Mouse (Mus musculus): ENCODE data around the gene Actg2. TPM values are rescaled to one million over a fixed set of nuclear protein-coding genes. Genes with fewer than 3 reads are reported as not detected.

Gene Actg2
- polyA plus RNA-seq, 1 experiment from 2014 or later = 2.3 TPM

DNA sequence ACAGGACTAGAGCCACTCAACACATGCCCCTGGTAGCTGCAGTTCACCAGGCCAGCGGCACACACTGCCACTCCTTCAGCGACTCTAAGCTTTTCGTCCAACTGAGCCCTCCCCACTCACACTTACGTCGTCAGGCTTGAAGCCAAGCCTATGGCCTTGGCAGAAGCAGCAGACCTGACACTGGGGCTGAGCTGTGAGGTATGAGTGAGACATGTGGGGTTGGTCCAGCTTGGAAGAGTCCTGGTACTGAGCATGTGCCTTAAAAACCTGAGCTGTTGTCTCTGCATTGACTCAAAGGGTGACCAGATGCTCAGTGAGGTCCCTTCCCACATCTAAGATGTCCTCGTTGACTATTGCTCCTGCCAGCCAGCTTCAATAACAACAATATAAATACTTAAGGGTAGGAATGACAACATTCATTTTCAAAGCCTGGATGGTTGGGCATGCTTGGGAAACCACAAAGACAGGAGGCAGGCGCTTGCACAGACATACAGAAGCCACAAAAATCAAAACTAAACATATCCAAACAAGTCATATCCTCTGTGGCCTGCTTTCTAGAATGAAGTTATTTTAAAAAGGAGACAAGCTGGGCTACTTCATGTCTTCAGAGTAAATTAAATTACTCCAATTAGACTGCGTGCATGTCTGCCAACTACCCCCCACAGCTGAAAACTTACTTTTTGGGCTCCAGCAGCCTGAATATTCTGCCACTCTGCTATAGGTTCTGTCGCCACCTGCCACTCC is 39.9 kb downstream of the Actg2 start:
- ATAC-seq (ENCODE audit: low FRiP score, low TSS enrichment) (no peak), DNase-seq (no peak)
- H3K36me3 ChIP-seq (ENCODE audit: control insufficient read depth, insufficient read depth, low read length) = peaks cover 26% of the 10 kb centered on the region
- H3K27me3 ChIP-seq (ENCODE audit: control insufficient read depth, insufficient read depth, low read length) = no peaks in the 10 kb centered on the region
- no peak overlapping the region for H3K4me2 ChIP-seq (ENCODE audit: low read length)
- H3K9ac ChIP-seq (replicated peaks; ENCODE audit: low read length) = no peak overlapping the region
- H3K4me1 ChIP-seq (ENCODE audit: control insufficient read depth, insufficient read depth, low read length) = no peaks in the 10 kb centered on the region
- 95% methylated on average over 9 of the region's 9 CpGs for WGBS
- H3K27ac ChIP-seq (replicated peaks; ENCODE audit: low read depth, low read length) = no peak overlapping the region
- no peaks in the 10 kb centered on the region for H3K9me3 ChIP-seq (ENCODE audit: control insufficient read depth, low read length)
- H3K4me3 ChIP-seq (replicated peaks; ENCODE audit: low read depth, low read length) = no peak overlapping the region

DNA sequence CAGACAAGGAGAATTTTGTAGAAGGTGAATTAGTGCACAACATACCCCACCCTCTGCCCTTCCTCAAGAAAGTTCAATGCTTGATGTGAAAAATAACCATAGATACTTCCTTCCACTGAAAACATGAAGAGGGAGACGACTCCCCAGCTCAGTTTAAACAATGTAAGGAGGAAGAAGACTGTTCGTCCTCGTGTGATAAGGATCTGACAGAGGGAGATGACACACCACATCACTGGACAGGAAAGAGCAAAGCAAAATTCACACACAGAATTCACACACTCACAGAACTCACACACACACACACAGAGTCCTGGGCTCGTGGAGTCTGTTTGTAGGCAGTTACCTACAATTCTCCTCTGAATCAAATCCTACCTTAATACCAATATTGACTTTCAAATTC is 45.4 kb downstream of the Actg2 start:
- 86% methylated on average over 4 of the region's 4 CpGs for WGBS
- H3K27ac ChIP-seq (replicated peaks; ENCODE audit: low read depth, low read length) = no peak overlapping the region
- ATAC-seq (ENCODE audit: low FRiP score, low TSS enrichment) (no peak), DNase-seq (no peak)
- no peaks in the 10 kb centered on the region for H3K27me3 ChIP-seq (ENCODE audit: control insufficient read depth, insufficient read depth, low read length)
- no peaks in the 10 kb centered on the region for H3K9me3 ChIP-seq (ENCODE audit: control insufficient read depth, low read length)
- no peak overlapping the region for H3K9ac ChIP-seq (replicated peaks; ENCODE audit: low read length)
- no peaks in the 10 kb centered on the region for H3K4me1 ChIP-seq (ENCODE audit: control insufficient read depth, insufficient read depth, low read length)
- peaks cover 72% of the 10 kb centered on the region for H3K36me3 ChIP-seq (ENCODE audit: control insufficient read depth, insufficient read depth, low read length)
- H3K4me3 ChIP-seq (replicated peaks; ENCODE audit: low read depth, low read length) = no peak overlapping the region
- H3K4me2 ChIP-seq (ENCODE audit: low read length) = no peak overlapping the region

DNA sequence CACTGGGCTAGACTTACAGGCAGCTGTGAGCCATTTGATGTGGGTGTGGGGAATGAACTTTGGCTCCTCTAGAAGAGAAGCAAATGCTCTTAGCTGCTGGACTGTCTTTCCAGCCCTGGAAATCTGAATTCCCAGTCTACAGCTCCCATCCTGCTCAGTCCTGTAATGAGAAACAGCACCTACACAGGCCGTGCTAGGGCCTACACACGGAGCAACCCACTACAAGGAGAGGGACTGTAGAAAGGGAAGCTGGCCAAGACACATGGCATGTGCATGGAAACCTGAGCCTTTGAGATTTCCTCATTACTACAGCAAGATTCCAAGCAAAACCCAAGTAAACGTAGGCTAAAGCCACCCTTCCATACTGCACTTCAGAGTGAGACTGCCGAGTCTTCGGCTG is 47.9 kb downstream of the Actg2 start:
- H3K27ac ChIP-seq (replicated peaks; ENCODE audit: low read depth, low read length) = no peak overlapping the region
- H3K9me3 ChIP-seq (ENCODE audit: control insufficient read depth, low read length) = no peaks in the 10 kb centered on the region
- WGBS = 97% methylated on average over 5 of the region's 5 CpGs
- H3K9ac ChIP-seq (replicated peaks; ENCODE audit: low read length) = no peak overlapping the region
- H3K4me2 ChIP-seq (ENCODE audit: low read length) = no peak overlapping the region
- no peak for ATAC-seq (ENCODE audit: low FRiP score, low TSS enrichment)
- H3K4me1 ChIP-seq (ENCODE audit: control insufficient read depth, insufficient read depth, low read length) = no peaks in the 10 kb centered on the region
- no peaks in the 10 kb centered on the region for H3K27me3 ChIP-seq (ENCODE audit: control insufficient read depth, insufficient read depth, low read length)
- no peak for DNase-seq
- no peak overlapping the region for H3K4me3 ChIP-seq (replicated peaks; ENCODE audit: low read depth, low read length)
- peaks cover 75% of the 10 kb centered on the region for H3K36me3 ChIP-seq (ENCODE audit: control insufficient read depth, insufficient read depth, low read length)

GRCm38 (mm10) chr6:83487298-83487697 is 48.8 kb downstream of the Actg2 start:
- WGBS = 94% methylated on average over 4 of the region's 4 CpGs
- no peaks in the 10 kb centered on the region for H3K4me1 ChIP-seq (ENCODE audit: control insufficient read depth, insufficient read depth, low read length)
- H3K36me3 ChIP-seq (ENCODE audit: control insufficient read depth, insufficient read depth, low read length) = peaks cover 80% of the 10 kb centered on the region
- no peak overlapping the region for H3K4me2 ChIP-seq (ENCODE audit: low read length)
- H3K9me3 ChIP-seq (ENCODE audit: control insufficient read depth, low read length) = no peaks in the 10 kb centered on the region
- DNase-seq (no peak), ATAC-seq (ENCODE audit: low FRiP score, low TSS enrichment) (no peak)
- no peak overlapping the region for H3K27ac ChIP-seq (replicated peaks; ENCODE audit: low read depth, low read length)
- no peak overlapping the region for H3K9ac ChIP-seq (replicated peaks; ENCODE audit: low read length)
- no peak overlapping the region for H3K4me3 ChIP-seq (replicated peaks; ENCODE audit: low read depth, low read length)
- no peaks in the 10 kb centered on the region for H3K27me3 ChIP-seq (ENCODE audit: control insufficient read depth, insufficient read depth, low read length)

GRCm38 (mm10) chr6:83485854-83486253 is 50.2 kb downstream of the Actg2 start:
- no peak for ATAC-seq (ENCODE audit: low FRiP score, low TSS enrichment)
- Histone ChIP-seq H3K27ac (replicated peaks; ENCODE audit: low read depth, low read length) (no peak overlapping the region), H3K9ac (replicated peaks; ENCODE audit: low read length) (no peak overlapping the region), H3K27me3 (ENCODE audit: control insufficient read depth, insufficient read depth, low read length) (no peaks in the 10 kb centered on the region), H3K4me2 (ENCODE audit: low read length) (no peak overlapping the region), H3K9me3 (ENCODE audit: control insufficient read depth, low read length) (no peaks in the 10 kb centered on the region), H3K4me3 (replicated peaks; ENCODE audit: low read depth, low read length) (no peak overlapping the region), H3K4me1 (ENCODE audit: control insufficient read depth, insufficient read depth, low read length) (no peaks in the 10 kb centered on the region), H3K36me3 (ENCODE audit: control insufficient read depth, insufficient read depth, low read length) (peaks cover 94% of the 10 kb centered on the region)
- DNase-seq = peak; percentile 22
- WGBS = 63% methylated on average over 4 of the region's 4 CpGs

DNA sequence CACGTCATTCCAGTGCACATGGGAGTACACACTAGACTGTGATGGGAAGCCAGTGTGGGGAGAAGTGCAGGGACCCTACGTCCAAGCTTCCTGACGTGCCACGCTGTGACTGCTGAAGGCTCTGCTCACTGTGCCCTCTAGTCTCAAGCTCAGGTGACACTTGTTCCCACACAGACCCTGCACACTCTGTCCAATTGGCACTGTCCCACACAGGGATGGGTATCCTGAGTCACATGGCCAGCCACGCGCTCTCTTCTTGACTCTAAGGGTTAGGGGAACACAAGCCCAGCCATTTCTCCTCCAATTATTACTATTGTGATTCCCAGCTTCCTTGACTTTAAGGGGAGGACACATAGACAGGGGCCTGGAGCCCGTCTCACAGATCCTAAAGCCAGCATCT is 52.3 kb downstream of the Actg2 start:
- no peaks in the 10 kb centered on the region for H3K9me3 ChIP-seq (ENCODE audit: control insufficient read depth, low read length)
- H3K27me3 ChIP-seq (ENCODE audit: control insufficient read depth, insufficient read depth, low read length) = no peaks in the 10 kb centered on the region
- H3K9ac ChIP-seq (replicated peaks; ENCODE audit: low read length) = no peak overlapping the region
- no peaks in the 10 kb centered on the region for H3K4me1 ChIP-seq (ENCODE audit: control insufficient read depth, insufficient read depth, low read length)
- WGBS = 95% methylated on average over 7 of the region's 7 CpGs
- peaks cover 95% of the 10 kb centered on the region for H3K36me3 ChIP-seq (ENCODE audit: control insufficient read depth, insufficient read depth, low read length)
- no peak overlapping the region for H3K4me2 ChIP-seq (ENCODE audit: low read length)
- DNase-seq (no peak), ATAC-seq (ENCODE audit: low FRiP score, low TSS enrichment) (no peak)
- no peak overlapping the region for H3K27ac ChIP-seq (replicated peaks; ENCODE audit: low read depth, low read length)
- H3K4me3 ChIP-seq (replicated peaks; ENCODE audit: low read depth, low read length) = no peak overlapping the region

- Histone ChIP-seq H3K4me3 (replicated peaks; ENCODE audit: low read depth, low read length) (no peak overlapping the region), H3K36me3 (ENCODE audit: control insufficient read depth, insufficient read depth, low read length) (peaks cover 87% of the 10 kb centered on the region), H3K27ac (replicated peaks; ENCODE audit: low read depth, low read length) (no peak overlapping the region), H3K27me3 (ENCODE audit: control insufficient read depth, insufficient read depth, low read length) (no peaks in the 10 kb centered on the region), H3K4me2 (ENCODE audit: low read length) (no peak overlapping the region), H3K9ac (replicated peaks; ENCODE audit: low read length) (no peak overlapping the region), H3K4me1 (ENCODE audit: control insufficient read depth, insufficient read depth, low read length) (no peaks in the 10 kb centered on the region), H3K9me3 (ENCODE audit: control insufficient read depth, low read length) (no peaks in the 10 kb centered on the region)
- WGBS = 85% methylated on average over 10 of the region's 10 CpGs
- DNase-seq = no peak
- ATAC-seq (ENCODE audit: low FRiP score, low TSS enrichment) = no peak
These were observed 53.5 kb downstream of the Actg2 start for GRCm38 (mm10) chr6:83482418-83483085.

DNA sequence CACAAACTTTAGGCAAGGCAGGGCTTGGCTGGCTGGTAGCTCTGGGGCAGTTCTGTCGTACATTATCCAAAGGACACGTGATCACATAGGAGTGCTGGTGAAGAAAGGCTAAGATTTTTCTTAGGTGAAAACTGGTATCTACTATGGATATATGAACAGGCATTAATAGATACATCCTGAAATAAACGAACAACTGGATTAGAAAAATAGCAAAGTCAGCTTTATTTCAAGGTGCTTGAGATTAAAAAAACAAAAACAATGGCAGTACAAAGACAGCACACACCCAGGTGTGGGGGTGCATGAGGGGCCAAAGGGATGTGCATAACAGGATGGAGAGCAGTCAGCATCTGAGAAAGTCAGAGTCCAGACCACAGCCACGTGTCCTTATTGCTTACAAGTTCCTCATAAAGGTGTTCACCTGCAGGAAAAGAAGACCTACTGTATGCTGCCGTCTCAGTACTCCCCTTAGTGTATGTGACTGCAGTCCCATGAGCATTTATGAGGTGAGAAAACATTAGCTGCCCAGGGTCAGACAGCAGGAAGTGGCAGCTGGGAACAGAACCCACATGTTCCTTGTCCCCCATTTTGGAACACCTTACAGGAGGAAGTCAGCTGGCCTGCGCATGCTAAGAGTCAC is 55.9 kb downstream of the Actg2 start:
- Histone ChIP-seq H3K4me1 (ENCODE audit: control insufficient read depth, insufficient read depth, low read length) (no peaks in the 10 kb centered on the region), H3K4me2 (ENCODE audit: low read length) (no peak overlapping the region), H3K9me3 (ENCODE audit: control insufficient read depth, low read length) (no peaks in the 10 kb centered on the region), H3K36me3 (ENCODE audit: control insufficient read depth, insufficient read depth, low read length) (peaks cover 63% of the 10 kb centered on the region), H3K27ac (replicated peaks; ENCODE audit: low read depth, low read length) (no peak overlapping the region), H3K27me3 (ENCODE audit: control insufficient read depth, insufficient read depth, low read length) (no peaks in the 10 kb centered on the region), H3K9ac (replicated peaks; ENCODE audit: low read length) (no peak overlapping the region), H3K4me3 (replicated peaks; ENCODE audit: low read depth, low read length) (no peak overlapping the region)
- 96% methylated on average over 6 of the region's 6 CpGs for WGBS
- no peak for DNase-seq
- no peak for ATAC-seq (ENCODE audit: low FRiP score, low TSS enrichment)

All from midbrain, embryonic 14.5 days (tissue).